Mouse (Mus musculus) hindbrain, postnatal 0 days (tissue): ENCODE measurements around the gene Zkscan7. TPM values are rescaled to one million over a fixed set of nuclear protein-coding genes. Genes with fewer than 3 reads are reported as not detected.

ENCODE experiments used
- ATAC-seq: fragments of 200-750 bp; cut with Nextera tagmentation; 2 replicates; pipeline ENCODE4 v1.8.0; 2017; ENCODE audit warnings: mild to moderate bottlenecking, moderate TSS enrichment, moderate library complexity
- DNase-seq: peaks from one replicate; pipeline ENCODE4 v3.0.0-alpha.2; 2015; ENCODE audit warnings: low spot score
- H3K27ac ChIP-seq: fragments of 300-500 bp; sonication (generic); 2 replicates; pipeline ENCODE4 v1.5.1; 2014; ENCODE audit warnings: mild to moderate bottlenecking
- H3K27me3 ChIP-seq: fragments of 300-500 bp; sonication (generic); 2 replicates; pipeline ENCODE4 v1.6.1; 2014; ENCODE audit warnings: low read length, mixed read lengths; ENCODE audit not compliant: insufficient read depth
- H3K36me3 ChIP-seq: fragments of 300-500 bp; sonication (generic); 2 replicates; pipeline ENCODE4 v1.6.1; 2014; ENCODE audit warnings: low read length, mixed read lengths; ENCODE audit not compliant: insufficient read depth
- H3K4me1 ChIP-seq: fragments of 300-500 bp; sonication (generic); 2 replicates; pipeline ENCODE4 v1.6.1; 2014; ENCODE audit warnings: antibody characterized with exemption, low read length, mixed read lengths; ENCODE audit not compliant: insufficient read depth
- H3K4me2 ChIP-seq: fragments of 300-500 bp; sonication (generic); 2 replicates; pipeline ENCODE4 v1.6.1; 2014; ENCODE audit warnings: low read depth, mild to moderate bottlenecking, low read length, moderate library complexity, mixed read lengths
- H3K4me3 ChIP-seq: fragments of 300-500 bp; sonication (generic); 2 replicates; pipeline ENCODE4 v1.5.1; 2014; ENCODE audit warnings: low read length
- H3K9ac ChIP-seq: fragments of 300-500 bp; sonication (generic); replicated peaks from 2 replicates; pipeline ENCODE4 v1.6.1; 2014; ENCODE audit warnings: mild to moderate bottlenecking, low read length, moderate library complexity, mixed read lengths
- H3K9me3 ChIP-seq: fragments of 300-500 bp; sonication (generic); 2 replicates; pipeline ENCODE4 v1.6.1; 2016; ENCODE audit warnings: low read length, mixed read lengths
- CTCF ChIP-seq: IDR thresholded peaks from 2 replicates; pipeline ENCODE4 v1.5.1; 2016; ENCODE audit warnings: antibody characterized with exemption, control low read depth, low read depth
- WGBS: fragments of 180-500 bp; shearing (Covaris S2); extraction: QIAGEN DNeasy Blood & Tissue Kit; methylation state at CpG from one replicate; pipeline ENCODE4 v1.1.7; 2014; 5-methylcytosine and 5-hydroxymethylcytosine counted together
- polyA plus RNA-seq: library from polyadenylated mRNA; unstranded; fragments of >200 nt; fragmentation: Nextera tagmentation; extraction: Ambion mirVana; gene quantifications from 2 replicates; pipeline ENCODE4 v1.2.1, GENCODE M21; 2015
- total RNA-seq: library from RNA; depleted of rRNA; stranded (reverse); fragments of >200 nt; gene quantifications from 2 replicates; pipeline ENCODE4 v1.2.3, GENCODE M21; 2014; rRNA removed

Zkscan7 gene
- total RNA-seq (4.5 and 6.3 TPM in 2 replicates), polyA plus RNA-seq (1.3 and 1.9 TPM in 2 replicates)

- Histone ChIP-seq H3K4me2 (peak within 1 kb of the TSS; percentile 95), H3K36me3 (0 out of 2 replicates have a peak, but pooled peaks cover 3% of the 10 kb centered on the region), H3K4me3 (peak within 1 kb of the TSS; percentile 74), H3K9me3 (no peaks in the 10 kb centered on the region; the same call in 1 of the 2 replicates), H3K9ac (peak within 1 kb of the TSS; percentile 63; the same call in 1 of the 2 replicates), H3K27ac (no peak within 1 kb of the TSS), H3K27me3 (no peaks in the 10 kb centered on the region), H3K4me1 (no peaks in the 10 kb centered on the region; the same call in 1 of the 2 replicates)
- no peak for DNase-seq
- 84% methylated on average over 3 of the region's 3 CpGs for WGBS
- no peak for ATAC-seq
- no peak for TF ChIP-seq CTCF
Measured at GRCm38 (mm10) chr9:122885385-122885784, at the start of gene Zkscan7. Gene Zkscan7, plus strand, starts transcription at chr9:122885685.

GRCm38 (mm10) chr9:122836126-122836525 lies 49.4 kb upstream of the Zkscan7 start:
- no peaks in the 10 kb centered on the region for H3K9me3 ChIP-seq
- 68% methylated on average over 9 of the region's 9 CpGs for WGBS
- ATAC-seq (0 out of 2 replicates have a peak, but pooled peaks have one; percentile 8), DNase-seq (no peak)
- H3K4me3 ChIP-seq, result no peak overlapping the region
- no peak overlapping the region for H3K9ac ChIP-seq
- TF ChIP-seq CTCF, result no peak
- H3K27ac ChIP-seq, result peak overlapping the region; percentile 32; the same call in 1 of the 2 replicates
- H3K36me3 ChIP-seq, result peaks cover 10% of the 10 kb centered on the region; the same call in 1 of the 2 replicates
- H3K4me2 ChIP-seq, result no peak overlapping the region
- H3K27me3 ChIP-seq, result no peaks in the 10 kb centered on the region
- H3K4me1 ChIP-seq, result peaks cover 8% of the 10 kb centered on the region; the same call in 1 of the 2 replicates

- no peaks in the 10 kb centered on the region for H3K9me3 ChIP-seq
- DNase-seq (peak; percentile 89), ATAC-seq (peak; percentile 92)
- peaks cover 10% of the 10 kb centered on the region; the same call in 1 of the 2 replicates for H3K36me3 ChIP-seq
- H3K4me1 ChIP-seq, result peaks cover 8% of the 10 kb centered on the region; the same call in 1 of the 2 replicates
- no peak overlapping the region for H3K9ac ChIP-seq
- no peak overlapping the region for H3K4me2 ChIP-seq
- no peak overlapping the region for H3K4me3 ChIP-seq
- H3K27me3 ChIP-seq, result no peaks in the 10 kb centered on the region
- H3K27ac ChIP-seq, result peak overlapping the region; percentile 32; the same call in 1 of the 2 replicates
- 20% methylated on average over 6 of the region's 6 CpGs for WGBS
- TF ChIP-seq CTCF, result no peak
Measured at GRCm38 (mm10) chr9:122836790-122837189, 48.7 kb upstream of the Zkscan7 start.

- peak overlapping the region; percentile 32; the same call in 1 of the 2 replicates for H3K27ac ChIP-seq
- TF ChIP-seq CTCF, result no peak
- no peak overlapping the region for H3K9ac ChIP-seq
- ATAC-seq, result no peak
- no peak overlapping the region for H3K4me3 ChIP-seq
- no peak overlapping the region for H3K4me2 ChIP-seq
- H3K4me1 ChIP-seq, result peaks cover 8% of the 10 kb centered on the region; the same call in 1 of the 2 replicates
- H3K36me3 ChIP-seq, result peaks cover 10% of the 10 kb centered on the region; the same call in 1 of the 2 replicates
- 75% methylated on average over 4 of the region's 4 CpGs for WGBS
- DNase-seq, result no peak
- H3K9me3 ChIP-seq, result no peaks in the 10 kb centered on the region
- H3K27me3 ChIP-seq, result no peaks in the 10 kb centered on the region
Measured at GRCm38 (mm10) chr9:122837216-122837615, 48.3 kb upstream of the Zkscan7 start.

GRCm38 (mm10) chr9:122837680-122838079 lies 47.8 kb upstream of the Zkscan7 start:
- Histone ChIP-seq H3K9ac (no peak overlapping the region), H3K4me1 (peaks cover 8% of the 10 kb centered on the region; the same call in 1 of the 2 replicates), H3K9me3 (no peaks in the 10 kb centered on the region), H3K4me2 (no peak overlapping the region), H3K36me3 (peaks cover 8% of the 10 kb centered on the region; the same call in 1 of the 2 replicates), H3K27ac (no peak overlapping the region), H3K27me3 (no peaks in the 10 kb centered on the region), H3K4me3 (no peak overlapping the region)
- DNase-seq (peak; percentile 40), ATAC-seq (0 out of 2 replicates have a peak, but pooled peaks have one; percentile 53)
- WGBS, result 26% methylated on average over 16 of the region's 16 CpGs
- TF ChIP-seq CTCF, result peak; percentile 50

GRCm38 (mm10) chr9:122843760-122844159 lies 41.7 kb upstream of the Zkscan7 start, which contains the start of gene Gm35549:
Gene Gm35549, minus strand, starts transcription at chr9:122844035.
- WGBS, result 74% methylated on average over 3 of the region's 3 CpGs
- no peak for DNase-seq
- no peak within 1 kb of the TSS for H3K27ac ChIP-seq
- H3K27me3 ChIP-seq, result no peaks in the 10 kb centered on the region
- no peak for TF ChIP-seq CTCF
- no peak within 1 kb of the TSS for H3K4me3 ChIP-seq
- H3K9ac ChIP-seq, result no peak within 1 kb of the TSS
- H3K36me3 ChIP-seq, result no peaks in the 10 kb centered on the region
- H3K4me2 ChIP-seq, result no peak within 1 kb of the TSS
- no peaks in the 10 kb centered on the region for H3K9me3 ChIP-seq
- no peak for ATAC-seq
- H3K4me1 ChIP-seq, result no peaks in the 10 kb centered on the region

- H3K9me3 ChIP-seq, result no peaks in the 10 kb centered on the region
- H3K4me2 ChIP-seq, result no peak overlapping the region
- 88% methylated on average over 3 of the region's 3 CpGs for WGBS
- H3K4me1 ChIP-seq, result no peaks in the 10 kb centered on the region
- no peak overlapping the region for H3K4me3 ChIP-seq
- H3K36me3 ChIP-seq, result peaks cover 9% of the 10 kb centered on the region; the same call in 1 of the 2 replicates
- H3K9ac ChIP-seq, result no peak overlapping the region
- no peak for DNase-seq
- H3K27me3 ChIP-seq, result no peaks in the 10 kb centered on the region
- ATAC-seq, result no peak
- no peak overlapping the region for H3K27ac ChIP-seq
- TF ChIP-seq CTCF, result no peak
Measured at GRCm38 (mm10) chr9:122845621-122846020, 39.9 kb upstream of the Zkscan7 start.
